Mouse (Mus musculus) urinary bladder, postnatal 36 days (tissue): ENCODE data around the gene Arhgdib.
A peak's percentile ranks its signal among the peaks of the same experiment; 100 is the strongest.

Source experiments
- DNase-seq, 2 experiments: peaks; one replicate each; pipeline ENCODE4 v3.0.0; 2022; ENCODE audit warnings: low spot score in 2 of 2, mixed read lengths in 1 of 2

Gene Arhgdib

GRCm38 (mm10) chr6:136920320-136921257 is 21.1 kb downstream of the Arhgdib start:
- peak; percentile 67 to 69 for DNase-seq

GRCm38 (mm10) chr6:136917885-136918284 is 23.8 kb downstream of the Arhgdib start:
- DNase-seq = no peak

GRCm38 (mm10) chr6:136915721-136916395 is 25.8 kb downstream of the Arhgdib start:
- no peak for DNase-seq

GRCm38 (mm10) chr6:136914234-136914633 is 27.5 kb downstream of the Arhgdib start:
- no peak for DNase-seq

- peak; percentile 35 to 48 for DNase-seq
Observed at GRCm38 (mm10) chr6:136913384-136914126, 28.1 kb downstream of the Arhgdib start.

- no peak for DNase-seq
Observed at GRCm38 (mm10) chr6:136912751-136913265, 28.9 kb downstream of the Arhgdib start.

GRCm38 (mm10) chr6:136910247-136910890 is 31.3 kb downstream of the Arhgdib start:
- DNase-seq = peak; percentile 20 to 35

GRCm38 (mm10) chr6:136906937-136907293 is 34.8 kb downstream of the Arhgdib start:
- peak in 1 of 2 experiments; percentile 30 for DNase-seq

- no peak for DNase-seq
Observed at GRCm38 (mm10) chr6:136906283-136906936, 35.3 kb downstream of the Arhgdib start.

- no peak for DNase-seq
Observed at GRCm38 (mm10) chr6:136903885-136904470, 37.7 kb downstream of the Arhgdib start.

GRCm38 (mm10) chr6:136902527-136902926 is 39.2 kb downstream of the Arhgdib start:
- no peak for DNase-seq

GRCm38 (mm10) chr6:136901010-136901409 is 40.7 kb downstream of the Arhgdib start:
- DNase-seq = no peak

GRCm38 (mm10) chr6:136900369-136901009 is 41.2 kb downstream of the Arhgdib start:
- DNase-seq = no peak

GRCm38 (mm10) chr6:136898954-136899353 is 42.7 kb downstream of the Arhgdib start:
- DNase-seq = no peak

- DNase-seq = peak in 1 of 2 experiments; percentile 43
Observed at GRCm38 (mm10) chr6:136898222-136898621, 43.5 kb downstream of the Arhgdib start.

- DNase-seq = no peak
Observed at GRCm38 (mm10) chr6:136897789-136898188, 43.9 kb downstream of the Arhgdib start.

- no peak for DNase-seq
Observed at GRCm38 (mm10) chr6:136894532-136895339, 47.0 kb downstream of the Arhgdib start.

- no peak for DNase-seq
Observed at GRCm38 (mm10) chr6:136892002-136892401, 49.7 kb downstream of the Arhgdib start.

GRCm38 (mm10) chr6:136889554-136889953 is 52.1 kb downstream of the Arhgdib start:
- no peak for DNase-seq
